Mouse (Mus musculus) lung, postnatal 0 days (tissue): Measurements from ENCODE around the gene Pappa2. TPM values are rescaled to one million over a fixed set of nuclear protein-coding genes. Genes with fewer than 3 reads are reported as not detected.

Experiments
- ATAC-seq: fragments of 200-750 bp; cut with Nextera tagmentation; 2 replicates; pipeline ENCODE4 v1.8.0; 2017; ENCODE audit warnings: moderate library complexity
- DNase-seq: peaks from one replicate; pipeline ENCODE4 v3.0.0-alpha.2; 2016; ENCODE audit warnings: low spot score
- H3K27ac ChIP-seq: fragments of 300-500 bp; sonication (generic); 2 replicates; pipeline ENCODE4 v1.5.1; 2014; ENCODE audit warnings: antibody characterized with exemption, mild to moderate bottlenecking, low read length, mixed read lengths
- H3K27me3 ChIP-seq: fragments of 300-500 bp; sonication (generic); replicated peaks from 2 replicates; pipeline ENCODE4 v1.6.1; 2014; ENCODE audit warnings: low read length, mixed read lengths; ENCODE audit not compliant: insufficient read depth
- H3K36me3 ChIP-seq: fragments of 300-500 bp; sonication (generic); 2 replicates; pipeline ENCODE4 v1.6.1; 2014; ENCODE audit warnings: low read length, mixed read lengths; ENCODE audit not compliant: insufficient read depth
- H3K4me1 ChIP-seq: fragments of 300-500 bp; sonication (generic); 2 replicates; pipeline ENCODE4 v1.6.1; 2014; ENCODE audit warnings: antibody characterized with exemption, low read depth, low read length, mixed read lengths; ENCODE audit not compliant: insufficient read depth
- H3K4me2 ChIP-seq: fragments of 300-500 bp; sonication (generic); replicated peaks from 2 replicates; pipeline ENCODE4 v1.6.1; 2014; ENCODE audit warnings: low read depth, mild to moderate bottlenecking, low read length, moderate library complexity, mixed read lengths
- H3K4me3 ChIP-seq: fragments of 300-500 bp; sonication (generic); 2 replicates; pipeline ENCODE4 v1.5.1; 2014; ENCODE audit warnings: low read depth, low read length
- H3K9ac ChIP-seq: fragments of 300-500 bp; sonication (generic); replicated peaks from 2 replicates; pipeline ENCODE4 v1.6.1; 2014; ENCODE audit warnings: low read depth, mild to moderate bottlenecking
- H3K9me3 ChIP-seq: fragments of 300-500 bp; sonication (generic); 2 replicates; pipeline ENCODE4 v1.6.1; 2016; ENCODE audit warnings: low read length, mixed read lengths
- CTCF ChIP-seq: IDR thresholded peaks from 2 replicates; pipeline ENCODE4 v1.5.1; 2016; ENCODE audit warnings: antibody characterized with exemption, mild to moderate bottlenecking
- EP300 ChIP-seq: IDR thresholded peaks from 2 replicates; pipeline ENCODE4 v1.6.1; 2016; ENCODE audit warnings: antibody characterized with exemption, mild to moderate bottlenecking, control low read depth
- WGBS: fragments of 180-500 bp; shearing (Covaris S2); extraction: QIAGEN DNeasy Blood & Tissue Kit; methylation state at CpG from one replicate; pipeline ENCODE4 v1.1.7; 2014; 5-methylcytosine and 5-hydroxymethylcytosine counted together
- polyA plus RNA-seq: library from polyadenylated mRNA; unstranded; fragments of >200 nt; fragmentation: Nextera tagmentation; extraction: Ambion mirVana; gene quantifications from 2 replicates; pipeline ENCODE4 v1.2.1, GENCODE M21; 2015

The Pappa2 gene
- polyA plus RNA-seq, 1 experiment from 2014 or later = 0.57 TPM

DNA sequence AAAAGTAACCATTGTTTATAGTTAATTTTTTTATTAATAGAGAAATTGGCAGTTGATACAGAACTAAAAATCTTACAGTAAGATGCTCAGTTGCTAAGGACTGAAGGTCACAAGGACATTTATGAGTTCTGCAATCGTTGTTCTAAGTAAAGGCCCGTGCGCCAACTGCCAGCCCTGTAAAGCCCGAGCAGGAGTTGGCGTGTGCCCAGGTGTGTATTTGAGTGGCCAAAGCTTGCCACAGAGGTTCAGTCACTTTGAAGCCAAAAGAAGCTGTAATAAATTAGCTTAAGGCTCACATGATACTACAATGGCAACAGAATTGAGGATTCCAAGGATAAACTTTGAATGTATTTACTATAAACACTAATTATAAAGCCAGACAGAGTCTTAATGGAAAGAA is 204.8 kb downstream of the Pappa2 start:
- Histone ChIP-seq H3K36me3 (no peaks in the 10 kb centered on the region), H3K4me3 (no peak overlapping the region), H3K9ac (no peak overlapping the region), H3K4me2 (no peak overlapping the region), H3K27ac (no peak overlapping the region), H3K9me3 (no peaks in the 10 kb centered on the region), H3K27me3 (no peaks in the 10 kb centered on the region), H3K4me1 (no peaks in the 10 kb centered on the region)
- DNase-seq = no peak
- WGBS = 78% methylated on average over 5 of the region's 5 CpGs
- TF ChIP-seq EP300 (no peak), CTCF (no peak)
- no peak for ATAC-seq

DNA sequence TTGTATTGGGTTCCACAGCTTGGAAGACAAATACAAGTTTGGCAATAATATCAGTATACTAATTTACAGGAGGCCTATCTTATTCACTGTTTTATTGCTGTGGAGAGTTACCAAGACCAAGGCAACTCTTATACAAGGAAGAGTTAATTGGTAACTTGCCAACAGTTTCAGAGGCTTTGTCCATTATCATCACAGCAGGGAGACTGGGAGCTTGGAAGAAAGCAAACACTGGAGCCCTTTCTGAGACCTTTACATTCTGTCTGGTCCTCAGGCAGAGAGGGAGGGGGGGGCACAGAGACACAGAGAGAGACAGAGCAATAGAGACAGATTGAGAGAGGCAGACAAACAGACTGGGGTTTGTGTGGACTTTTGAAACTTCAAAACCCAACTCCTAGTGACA is 207.2 kb downstream of the Pappa2 start:
- no peak overlapping the region for H3K9ac ChIP-seq
- H3K36me3 ChIP-seq = no peaks in the 10 kb centered on the region
- no peak overlapping the region for H3K27ac ChIP-seq
- TF ChIP-seq CTCF = no peak
- TF ChIP-seq EP300 = no peak
- DNase-seq (no peak), ATAC-seq (no peak)
- H3K4me2 ChIP-seq = no peak overlapping the region
- H3K9me3 ChIP-seq = no peaks in the 10 kb centered on the region
- no peak overlapping the region for H3K4me3 ChIP-seq
- H3K27me3 ChIP-seq = no peaks in the 10 kb centered on the region
- no peaks in the 10 kb centered on the region for H3K4me1 ChIP-seq

GRCm38 (mm10) chr1:158770756-158771155 is 209.5 kb downstream of the Pappa2 start:
- 68% methylated on average over 4 of the region's 4 CpGs for WGBS
- DNase-seq (no peak), ATAC-seq (no peak)
- no peaks in the 10 kb centered on the region for H3K27me3 ChIP-seq
- no peak overlapping the region for H3K4me2 ChIP-seq
- H3K9ac ChIP-seq = no peak overlapping the region
- H3K36me3 ChIP-seq = no peaks in the 10 kb centered on the region
- TF ChIP-seq CTCF = no peak
- TF ChIP-seq EP300 = no peak
- H3K27ac ChIP-seq = no peak overlapping the region
- no peak overlapping the region for H3K4me3 ChIP-seq
- H3K9me3 ChIP-seq = no peaks in the 10 kb centered on the region
- no peaks in the 10 kb centered on the region for H3K4me1 ChIP-seq

DNA sequence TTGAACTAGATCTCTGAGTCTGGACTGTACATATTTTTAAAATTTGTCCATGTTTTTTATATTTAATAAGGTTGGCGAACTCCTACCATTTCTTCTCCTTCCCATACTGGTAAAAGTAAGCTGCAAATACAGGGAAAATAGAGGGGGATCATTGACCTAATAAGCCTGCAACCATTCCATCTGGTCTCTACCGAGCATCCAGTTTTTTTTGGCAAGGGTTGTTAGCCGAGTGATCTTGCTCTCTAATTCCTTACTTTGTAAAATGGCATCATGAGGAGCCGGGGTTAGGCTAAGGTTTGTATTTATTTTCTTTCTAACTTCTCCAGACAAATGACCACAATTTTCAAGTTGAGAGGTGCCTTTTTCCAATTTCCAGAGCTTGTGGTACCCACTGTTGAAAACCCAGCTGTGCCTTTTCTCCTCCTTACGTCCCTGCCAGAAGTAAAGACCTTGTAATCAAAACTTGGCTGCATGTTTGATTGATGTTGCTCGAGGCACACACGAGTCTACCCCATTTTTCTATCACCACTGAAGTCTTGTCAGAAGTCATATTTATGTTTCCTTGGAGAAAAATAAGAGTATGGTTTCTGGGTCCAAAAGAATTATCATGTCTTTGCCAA is 210.1 kb downstream of the Pappa2 start:
- Histone ChIP-seq H3K27me3 (no peaks in the 10 kb centered on the region), H3K36me3 (no peaks in the 10 kb centered on the region), H3K9ac (no peak overlapping the region), H3K27ac (no peak overlapping the region), H3K9me3 (no peaks in the 10 kb centered on the region), H3K4me3 (no peak overlapping the region), H3K4me2 (no peak overlapping the region), H3K4me1 (no peaks in the 10 kb centered on the region)
- 58% methylated on average over 7 of the region's 7 CpGs for WGBS
- no peak for TF ChIP-seq CTCF
- TF ChIP-seq EP300 = no peak
- no peak for ATAC-seq
- DNase-seq = no peak

- no peak overlapping the region for H3K4me3 ChIP-seq
- WGBS = 18% methylated on average over 2 of the region's 2 CpGs
- ATAC-seq = no peak
- H3K27me3 ChIP-seq = no peaks in the 10 kb centered on the region
- no peak overlapping the region for H3K4me2 ChIP-seq
- H3K9me3 ChIP-seq = no peaks in the 10 kb centered on the region
- H3K27ac ChIP-seq = no peak overlapping the region
- TF ChIP-seq CTCF (no peak), EP300 (no peak)
- H3K36me3 ChIP-seq = no peaks in the 10 kb centered on the region
- no peak for DNase-seq
- H3K9ac ChIP-seq = no peak overlapping the region
- no peaks in the 10 kb centered on the region for H3K4me1 ChIP-seq
These were observed 214.4 kb downstream of the Pappa2 start for GRCm38 (mm10) chr1:158765842-158766241.

DNA sequence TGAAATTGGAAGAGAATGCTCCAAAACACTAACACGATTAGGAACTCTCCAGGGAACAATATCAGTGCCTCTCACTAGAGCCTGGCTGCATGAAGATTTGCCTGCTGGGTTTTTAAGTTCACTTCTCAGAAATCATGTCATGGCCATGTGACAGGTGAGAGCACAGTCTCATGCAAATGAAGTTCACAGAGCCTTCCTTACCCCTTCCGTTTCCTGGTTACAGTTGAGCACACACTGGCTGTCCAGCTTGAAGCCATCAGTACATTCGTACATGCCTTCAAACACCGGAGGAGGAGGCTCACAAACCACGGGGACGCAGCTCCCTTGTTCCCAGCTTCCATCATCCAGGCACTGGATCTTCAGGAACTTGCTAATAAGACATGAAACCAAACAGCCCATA is 215.6 kb downstream of the Pappa2 start:
- no peak for DNase-seq
- no peaks in the 10 kb centered on the region for H3K4me1 ChIP-seq
- WGBS = 59% methylated on average over 6 of the region's 6 CpGs
- no peak overlapping the region for H3K27ac ChIP-seq
- TF ChIP-seq CTCF = no peak
- TF ChIP-seq EP300 = no peak
- H3K36me3 ChIP-seq = no peaks in the 10 kb centered on the region
- no peak for ATAC-seq
- H3K4me3 ChIP-seq = no peak overlapping the region
- H3K9ac ChIP-seq = no peak overlapping the region
- H3K27me3 ChIP-seq = no peaks in the 10 kb centered on the region
- no peaks in the 10 kb centered on the region for H3K9me3 ChIP-seq
- H3K4me2 ChIP-seq = no peak overlapping the region

- no peaks in the 10 kb centered on the region for H3K36me3 ChIP-seq
- no peaks in the 10 kb centered on the region for H3K9me3 ChIP-seq
- H3K9ac ChIP-seq = no peak overlapping the region
- H3K4me1 ChIP-seq = no peaks in the 10 kb centered on the region
- H3K4me3 ChIP-seq = no peak overlapping the region
- DNase-seq (no peak), ATAC-seq (no peak)
- no peak for TF ChIP-seq CTCF
- no peak for TF ChIP-seq EP300
- no peaks in the 10 kb centered on the region for H3K27me3 ChIP-seq
- no peak overlapping the region for H3K4me2 ChIP-seq
- no peak overlapping the region for H3K27ac ChIP-seq
These were observed 216.1 kb downstream of the Pappa2 start for GRCm38 (mm10) chr1:158764211-158764610.
